Comparison of ENCODE assay signal across 19 mouse cellular contexts in genomic region chr9:102275931-102276330, GRCm38 (mm10).
DNase-seq lines count a peak whose midpoint lies in the region; TF ChIP-seq lines count a peak whose summit lies in the region.
"Had no signal": no experiment of that assay in that cellular context is flagged by ENCODE, and none has a peak within 500 bp of the region (broad histone marks: within the 10 kb centered on the region; RNA-seq: fewer than 3 reads in every experiment).

No protein-coding gene starts in this region.

- H3ac ChIP-seq in myocyte (ENCODE audit: control insufficient read depth, insufficient read length) = no peak overlapping the region

- intact Hi-C loops in left cerebral cortex, postnatal 4 days (cut with DNase I) = no loop called here
- intact Hi-C loops in left cerebral cortex, postnatal 10 days (cut with DNase I) = no loop called here

- H3K27me3 ChIP-seq in myocyte (ENCODE audit: control insufficient read depth, insufficient read depth, insufficient read length) = peaks cover 10% of the 10 kb centered on the region
- H3K27me3 ChIP-seq: liver, embryonic 13.5 days; lung, embryonic 15.5 days; megakaryocyte, embryonic 14.5 days; midbrain, embryonic 15.5 days had no signal

- H3K4me3 ChIP-seq in myocyte = no peak overlapping the region
- H3K4me3 ChIP-seq in lung, adult 2 months (replicated peaks; ENCODE audit: extremely low read depth, low read depth, low read length) = no peak overlapping the region
- H3K4me3 ChIP-seq: forebrain, embryonic 10.5 days; hindbrain, embryonic 10.5 days; liver, embryonic 13.5 days; lung, embryonic 15.5 days; megakaryocyte, embryonic 14.5 days; midbrain, embryonic 15.5 days had no signal

- WGBS in lung, adult 2 months = 73% methylated on average over 3 of the region's 3 CpGs

- peak; percentile 92 for DNase-seq in heart, adult 11 months
- DNase-seq in heart, adult 8-10 months (ENCODE audit: low spot score) = no peak
- peak; percentile 68 for DNase-seq in left cerebral cortex, postnatal 4 days
- no peak for DNase-seq in left cerebral cortex, postnatal 10 days (ENCODE audit: extremely low spot score in 1 of 2, low spot score in 2 of 2)
- peak; percentile 94 for DNase-seq in cerebellum, adult 9-10 months
- DNase-seq in adrenal gland, adult 8-10 months = no peak
- no peak for DNase-seq in lung, adult 2 months
- DNase-seq: kidney, adult 18-20 months; kidney, postnatal 4 days; liver, embryonic 13.5 days; lung, postnatal 36 days; right cerebral cortex, postnatal 4 days; thymus, postnatal 14 days had no signal

- no peaks in the 10 kb centered on the region for H3K36me3 ChIP-seq in myocyte (ENCODE audit: control insufficient read depth, insufficient read depth)
- H3K36me3 ChIP-seq: forebrain, embryonic 10.5 days; hindbrain, embryonic 10.5 days; liver, embryonic 13.5 days; lung, embryonic 15.5 days; midbrain, embryonic 15.5 days had no signal

- TF ChIP-seq CTCF in lung, adult 2 months (IDR thresholded peaks at IDR 0.05; ENCODE audit: insufficient read depth, low read length) = no peak

- 0 out of 2 replicates have a peak, but pooled peaks cover 2% of the 10 kb centered on the region for H3K4me1 ChIP-seq in lung, adult 2 months (ENCODE audit: control insufficient read depth, insufficient read depth, low read length)
- H3K4me1 ChIP-seq: liver, embryonic 13.5 days; lung, embryonic 15.5 days; megakaryocyte, embryonic 14.5 days had no signal

- no peak overlapping the region for H3K4me2 ChIP-seq in myocyte (ENCODE audit: low read depth)
- H3K4me2 ChIP-seq: liver, embryonic 13.5 days; lung, embryonic 15.5 days; midbrain, embryonic 15.5 days had no signal

- no peak for TF ChIP-seq POLR2A in myocyte (IDR thresholded peaks at IDR 0.05; ENCODE audit: insufficient read length, low read depth)
- no peak for TF ChIP-seq POLR2A in lung, adult 2 months (IDR thresholded peaks at IDR 0.05; ENCODE audit: borderline replicate concordance, extremely low read depth, low read depth, low read length)

- no peaks in the 10 kb centered on the region for H3K79me2 ChIP-seq in myocyte (ENCODE audit: control insufficient read depth, insufficient read depth)

TF ChIP-seq in myocyte, 11 proteins besides CTCF, POLR2A, EP300 and RAD21:
- TF ChIP-seq TCF3 (IDR thresholded peaks at IDR 0.05; ENCODE audit: insufficient read length, low read depth) (peak; percentile 55), TCF12 (IDR thresholded peaks at IDR 0.05; ENCODE audit: insufficient read depth, poor library complexity, severe bottlenecking) (peak; percentile 7), MYOD1 (IDR thresholded peaks at IDR 0.05; ENCODE audit: control insufficient read depth in 1 of 3, insufficient read length in 2 of 3, low read depth in 2 of 3) (peak in 2 of 3 experiments; percentile 81 to 93), MYOG (IDR thresholded peaks at IDR 0.05; ENCODE audit: control insufficient read depth in 1 of 3, insufficient read depth in 1 of 3, insufficient read length in 2 of 3, low read depth in 2 of 3) (peak in 2 of 3 experiments; percentile 62 to 81), USF1 (IDR thresholded peaks at IDR 0.05; ENCODE audit: low read depth) (no peak)

Comparison
In these comparisons a context has a peak if more than half of its experiments do, and no peak if none do; other contexts are left out.
1. DNase-seq: peak in heart, adult 11 months (single experiment), left cerebral cortex, postnatal 4 days (single experiment) and cerebellum, adult 9-10 months (single experiment); none in heart, adult 8-10 months (single experiment), left cerebral cortex, postnatal 10 days (0 of 2), adrenal gland, adult 8-10 months (single experiment) and lung, adult 2 months (single experiment).